Mouse (Mus musculus) MEL (cell line): ENCODE data around the gene Prok1. TPM values are rescaled to one million over a fixed set of nuclear protein-coding genes. Genes with fewer than 3 reads are reported as not detected.

Source experiments
- DNase-seq: peaks from one replicate; pipeline ENCODE4 v3.0.0; 2011; ENCODE audit warnings: low read depth, low spot score
- H3K27ac ChIP-seq: 2 replicates; pipeline ENCODE4 v1.5.1; 2012; ENCODE audit warnings: low read depth, mild to moderate bottlenecking, control low read depth, low read length, moderate library complexity; ENCODE audit not compliant: control insufficient read depth
- H3K27me3 ChIP-seq, 2 experiments: fragments of 150-350 bp in 1 of 2; sonication (generic) in 1 of 2; 2 replicates each; pipeline ENCODE4 v1.6.1; 2012; ENCODE audit warnings: low read length in 2 of 2, mild to moderate bottlenecking in 2 of 2, improper control_type of control experiment in 1 of 2, moderate library complexity in 1 of 2; ENCODE audit not compliant: insufficient read depth in 2 of 2, control insufficient read depth in 1 of 2
- H3K36me3 ChIP-seq, 2 experiments: 2 replicates each; pipeline ENCODE4 v1.6.1; 2012 to 2014; ENCODE audit warnings: low read length in 2 of 2, improper control_type of control experiment in 1 of 2, inconsistent platforms in 1 of 2, mild to moderate bottlenecking in 1 of 2; ENCODE audit not compliant: insufficient read depth in 2 of 2, control insufficient read depth in 1 of 2
- H3K4me1 ChIP-seq, 2 experiments: fragments of 150-350 bp in 1 of 2; sonication (generic) in 1 of 2; 2 replicates each; pipeline ENCODE4 v1.6.1; 2012; ENCODE audit warnings: low read length in 2 of 2, improper control_type of control experiment in 1 of 2, mild to moderate bottlenecking in 1 of 2; ENCODE audit not compliant: insufficient read depth in 2 of 2, control insufficient read depth in 1 of 2
- H3K4me3 ChIP-seq, 2 experiments: fragments of 150-350 bp in 1 of 2; sonication (generic) in 1 of 2; 2 replicates each; pipeline ENCODE4 v1.5.1; 2012; ENCODE audit warnings: low read depth in 2 of 2, low read length in 2 of 2, mild to moderate bottlenecking in 2 of 2, moderate library complexity in 2 of 2, control low read depth in 1 of 2, improper control_type of control experiment in 1 of 2; ENCODE audit not compliant: control insufficient read depth in 1 of 2, insufficient read depth in 1 of 2
- H3K79me2 ChIP-seq: 2 replicates; pipeline ENCODE4 v1.6.1; 2012; ENCODE audit warnings: mild to moderate bottlenecking, low read length, moderate library complexity; ENCODE audit not compliant: control insufficient read depth, poor library complexity, insufficient read depth
- H3K9ac ChIP-seq: 2 replicates; pipeline ENCODE4 v1.6.1; 2012; ENCODE audit warnings: low read depth, mild to moderate bottlenecking, control low read depth, low read length, moderate library complexity; ENCODE audit not compliant: control insufficient read depth, poor library complexity, severe bottlenecking
- H3K9me3 ChIP-seq: fragments of 150-350 bp; sonication (generic); replicated peaks from 2 replicates; pipeline ENCODE4 v1.6.1; 2012; ENCODE audit warnings: mild to moderate bottlenecking, low read length, improper control_type of control experiment, moderate library complexity; ENCODE audit not compliant: insufficient read depth
- BHLHE40 ChIP-seq: IDR thresholded peaks from 2 replicates; pipeline ENCODE4 v1.6.1; 2012; ENCODE audit warnings: low read depth, mild to moderate bottlenecking, inconsistent platforms, low read length, improper control_type of control experiment, borderline replicate concordance
- CTCF ChIP-seq, 3 experiments: IDR thresholded peaks in 2 of 3; conservative IDR thresholded peaks in 1 of 3; 2 replicates each; pipeline ENCODE4 v1.5.1; 2011 to 2012; ENCODE audit warnings: low read length in 3 of 3, low read depth in 2 of 3, mild to moderate bottlenecking in 2 of 3, improper control_type of control experiment in 1 of 3, inconsistent platforms in 1 of 3, mixed read lengths in 1 of 3, moderate library complexity in 1 of 3; ENCODE audit not compliant: control insufficient read depth in 1 of 3, insufficient read depth in 1 of 3, poor library complexity in 1 of 3, severe bottlenecking in 1 of 3
- EP300 ChIP-seq, 2 experiments: IDR thresholded peaks; 2 replicates each; pipeline ENCODE4 v1.6.1; 2011; ENCODE audit warnings: improper control_type of control experiment in 2 of 2, low read length in 2 of 2, low read depth in 1 of 2, mild to moderate bottlenecking in 1 of 2
- ETS1 ChIP-seq: IDR thresholded peaks from 2 replicates; pipeline ENCODE4 v1.6.1; 2012; ENCODE audit warnings: low read depth, mild to moderate bottlenecking, inconsistent platforms, low read length, improper control_type of control experiment, moderate library complexity
- HCFC1 ChIP-seq: IDR thresholded peaks from 2 replicates; pipeline ENCODE4 v1.6.1; 2012; ENCODE audit warnings: low read depth, mild to moderate bottlenecking, inconsistent platforms, low read length, improper control_type of control experiment, moderate library complexity
- JUND ChIP-seq: IDR thresholded peaks from 2 replicates; pipeline ENCODE4 v1.6.1; 2011; ENCODE audit warnings: low read depth, mild to moderate bottlenecking, improper control_type of control experiment, low read length
- KAT2A ChIP-seq: conservative IDR thresholded peaks from 2 replicates; pipeline ENCODE4 v1.6.1; 2012; ENCODE audit warnings: low read depth, low read length, improper control_type of control experiment, inconsistent platforms
- MAX ChIP-seq: IDR thresholded peaks from 2 replicates; pipeline ENCODE4 v1.6.1; 2011; ENCODE audit warnings: low read length, improper control_type of control experiment
- MAZ ChIP-seq: IDR thresholded peaks from 2 replicates; pipeline ENCODE4 v1.6.1; 2012; ENCODE audit warnings: low read depth, mild to moderate bottlenecking, inconsistent platforms, low read length, improper control_type of control experiment
- MXI1 ChIP-seq: IDR thresholded peaks from 2 replicates; pipeline ENCODE4 v1.6.1; 2011; ENCODE audit warnings: mild to moderate bottlenecking, low read depth, low read length, improper control_type of control experiment
- MYC ChIP-seq: IDR thresholded peaks from 2 replicates; pipeline ENCODE4 v1.6.1; 2011; ENCODE audit warnings: low read depth, mild to moderate bottlenecking, low read length, improper control_type of control experiment, moderate library complexity
- NELFE ChIP-seq: IDR thresholded peaks from 2 replicates; pipeline ENCODE4 v1.6.1; 2011; ENCODE audit warnings: low read depth, low read length, improper control_type of control experiment
- NRF1 ChIP-seq: IDR thresholded peaks from 2 replicates; pipeline ENCODE4 v1.6.1; 2014; ENCODE audit warnings: low read depth, mild to moderate bottlenecking, inconsistent platforms, low read length, improper control_type of control experiment, moderate library complexity; ENCODE audit not compliant: poor library complexity, insufficient read depth, severe bottlenecking
- POLR2A ChIP-seq, 2 experiments: IDR thresholded peaks; 2 replicates each; pipeline ENCODE4 v1.6.1; 2011 to 2012; ENCODE audit warnings: low read length in 2 of 2, mild to moderate bottlenecking in 2 of 2, control low read depth in 1 of 2, improper control_type of control experiment in 1 of 2, low read depth in 1 of 2, moderate library complexity in 1 of 2; ENCODE audit not compliant: control insufficient read depth in 1 of 2, insufficient read depth in 1 of 2, poor library complexity in 1 of 2
- POLR2AphosphoS2 ChIP-seq: IDR thresholded peaks from 2 replicates; pipeline ENCODE4 v1.6.1; 2011; ENCODE audit warnings: low read length, improper control_type of control experiment
- SIN3A ChIP-seq: IDR thresholded peaks from 2 replicates; pipeline ENCODE4 v1.6.1; 2012; ENCODE audit warnings: low read length, improper control_type of control experiment, inconsistent platforms
- TBP ChIP-seq: IDR thresholded peaks from 2 replicates; pipeline ENCODE4 v1.8.0; 2011; ENCODE audit warnings: low read depth, low read length, improper control_type of control experiment
- TCF12 ChIP-seq: IDR thresholded peaks from 2 replicates; pipeline ENCODE4 v1.6.1; 2014; ENCODE audit warnings: low read depth, mild to moderate bottlenecking, inconsistent platforms, low read length, improper control_type of control experiment, moderate library complexity
- UBTF ChIP-seq: IDR thresholded peaks from 2 replicates; pipeline ENCODE4 v1.6.1; 2012; ENCODE audit warnings: low read depth, mild to moderate bottlenecking, inconsistent platforms, low read length, improper control_type of control experiment, moderate library complexity, borderline replicate concordance; ENCODE audit not compliant: insufficient read depth
- USF1 ChIP-seq: IDR thresholded peaks from 2 replicates; pipeline ENCODE4 v1.6.1; 2014; ENCODE audit warnings: low read depth, mild to moderate bottlenecking, inconsistent platforms, low read length, improper control_type of control experiment, moderate library complexity
- USF2 ChIP-seq, 2 experiments: IDR thresholded peaks; 2 replicates each; pipeline ENCODE4 v1.6.1; 2011 to 2012; ENCODE audit warnings: improper control_type of control experiment in 2 of 2, low read length in 2 of 2, borderline replicate concordance in 1 of 2, inconsistent platforms in 1 of 2, low read depth in 1 of 2, mild to moderate bottlenecking in 1 of 2; ENCODE audit not compliant: insufficient read depth in 1 of 2
- ZC3H11A ChIP-seq: IDR thresholded peaks from 2 replicates; pipeline ENCODE4 v1.6.1; 2012; ENCODE audit warnings: low read depth, mild to moderate bottlenecking, inconsistent platforms, low read length, improper control_type of control experiment
- ZKSCAN1 ChIP-seq: IDR thresholded peaks from 2 replicates; pipeline ENCODE4 v1.6.1; 2012; ENCODE audit warnings: low read depth, mild to moderate bottlenecking, inconsistent platforms, low read length, improper control_type of control experiment, moderate library complexity
- ZMIZ1 ChIP-seq: IDR thresholded peaks from 2 replicates; pipeline ENCODE4 v1.6.1; 2012; ENCODE audit warnings: low read depth, mild to moderate bottlenecking, inconsistent platforms, low read length, improper control_type of control experiment, moderate library complexity
- polyA plus RNA-seq, 2 experiments: library from polyadenylated mRNA; stranded (reverse) in 1 of 2; unstranded in 1 of 2; fragments of >175 nt in 1 of 2; fragments of >200 nt in 1 of 2; gene quantifications; 2 replicates each; pipeline versions ENCODE4 v1.2.1 to v1.2.4; 2012; ENCODE audit warnings: low replicate concordance in 2 of 2, low read depth in 1 of 2; ENCODE audit not compliant: insufficient read length in 2 of 2, insufficient read depth in 1 of 2, missing spikeins in 1 of 2
- total RNA-seq: library from RNA; depleted of rRNA; stranded (reverse); fragments of 300-350 nt; gene quantifications from 2 replicates; pipeline ENCODE4 v1.2.3, GENCODE M21; 2012

Gene Prok1
- total and polyA plus RNA-seq, 3 experiments, result not detected

DNA sequence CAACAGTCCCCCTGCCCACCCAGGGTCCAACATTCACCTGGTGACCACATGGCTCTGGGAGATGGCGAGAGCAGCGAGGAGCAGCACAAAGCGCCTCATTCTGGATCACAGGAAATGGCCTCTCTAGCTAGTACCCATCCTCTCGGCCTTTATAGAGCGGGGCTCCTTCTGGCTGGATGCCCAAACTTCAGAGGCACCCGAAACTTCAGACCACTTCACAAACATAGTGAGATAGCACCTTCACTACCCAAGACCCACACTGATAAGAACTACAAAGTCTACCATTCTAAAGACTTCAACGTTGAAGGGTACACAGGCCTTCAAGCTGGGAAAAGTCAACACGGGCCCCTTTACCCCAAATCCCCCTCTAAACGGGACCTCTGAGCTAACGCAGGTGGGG, 17.9 kb downstream of the Prok1 start, which contains the start of gene Cym:
TSS of gene Cym (minus strand) at position 125 of the 400 bp plus-strand sequence.
- Histone ChIP-seq H3K79me2 (no peaks in the 10 kb centered on the region), H3K4me3 (no peak within 1 kb of the TSS), H3K9me3 (no peaks in the 10 kb centered on the region), H3K27me3 (peaks cover 0 to 7% of the 10 kb centered on the region in 2 experiments; a peak in 3 of 4 replicates), H3K4me1 (no peaks in the 10 kb centered on the region), H3K27ac (no peak within 1 kb of the TSS), H3K9ac (no peak within 1 kb of the TSS), H3K36me3 (no peaks in the 10 kb centered on the region)
- TF ChIP-seq TCF12 (no peak), ZMIZ1 (no peak), MXI1 (no peak), CTCF (IDR thresholded peaks at IDR 0.05 in 2 of 3, conservative IDR thresholded peaks at IDR 0.05 in 1 of 3; ENCODE audit: control insufficient read depth in 1 of 3, insufficient read depth in 1 of 3, low read depth in 2 of 3, low read length in 3 of 3, poor library complexity in 1 of 3, severe bottlenecking in 1 of 3) (no peak), ZKSCAN1 (no peak), EP300 (IDR thresholded peaks at IDR 0.05; ENCODE audit: low read depth in 1 of 2, low read length in 2 of 2) (no peak), BHLHE40 (no peak), NELFE (no peak), UBTF (no peak), KAT2A (no peak), MAX (no peak), USF2 (IDR thresholded peaks at IDR 0.05; ENCODE audit: borderline replicate concordance in 1 of 2, insufficient read depth in 1 of 2, low read depth in 1 of 2, low read length in 2 of 2) (no peak), POLR2AphosphoS2 (no peak), ZC3H11A (no peak), HCFC1 (no peak), POLR2A (IDR thresholded peaks at IDR 0.05; ENCODE audit: control insufficient read depth in 1 of 2, insufficient read depth in 1 of 2, low read depth in 1 of 2, low read length in 2 of 2, poor library complexity in 1 of 2) (no peak), TBP (no peak), MYC (no peak)
- DNase-seq, result no peak

DNA sequence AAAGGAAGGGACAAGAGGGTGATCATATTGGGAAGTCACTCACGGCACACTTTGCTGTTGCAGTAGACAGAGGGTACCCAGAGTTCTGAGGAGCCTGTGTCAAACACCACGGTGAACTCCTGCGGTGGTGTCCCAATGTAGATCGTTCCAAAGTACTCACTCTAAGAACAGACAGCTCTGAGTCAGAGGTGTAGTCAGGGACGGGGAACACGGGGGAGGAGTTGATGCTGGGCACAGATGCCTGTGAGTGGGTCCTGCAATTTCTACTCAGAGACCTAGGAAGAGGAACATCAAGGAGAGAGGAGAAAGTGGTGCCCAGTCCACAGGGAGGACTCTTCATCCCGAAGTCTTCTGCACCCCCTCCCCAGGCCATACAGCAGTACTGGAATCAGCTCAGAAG, 20.9 kb downstream of the Prok1 start:
- TF ChIP-seq SIN3A (no peak), ETS1 (no peak), MXI1 (no peak), MAZ (no peak), ZC3H11A (no peak), JUND (no peak), NRF1 (no peak), USF1 (no peak), UBTF (no peak)

More for the DNA sequence above, 20.9 kb downstream of the Prok1 start:
- Histone ChIP-seq H3K4me1 (no peaks in the 10 kb centered on the region), H3K4me3 (no peak overlapping the region), H3K9me3 (no peaks in the 10 kb centered on the region), H3K27me3 (peaks cover 0 to 7% of the 10 kb centered on the region in 2 experiments; a peak in 3 of 4 replicates), H3K27ac (no peak overlapping the region), H3K79me2 (no peaks in the 10 kb centered on the region), H3K9ac (no peak overlapping the region), H3K36me3 (no peaks in the 10 kb centered on the region)
- DNase-seq, result no peak
